Comparison of ENCODE assay signal across 12 mouse cellular contexts in genomic region chr4:141313924-141314323, GRCm38 (mm10). TPM values are rescaled to one million over a fixed set of nuclear protein-coding genes. Genes with fewer than 3 reads are reported as not detected.
A peak's percentile ranks its signal among the peaks of the same experiment; 100 is the strongest.
DNase-seq lines count a peak whose midpoint lies in the region; ATAC-seq and TF ChIP-seq lines count a peak whose summit lies in the region.
"Had no signal": no experiment of that assay in that cellular context is flagged by ENCODE, and none has a peak within 500 bp of the region (broad histone marks: within the 10 kb centered on the region; RNA-seq: fewer than 3 reads in every experiment).

No protein-coding gene starts in this region.

- 0 out of 2 replicates have a peak, but pooled peaks cover 4% of the 10 kb centered on the region for H3K27me3 ChIP-seq in forebrain, embryonic 10.5 days (ENCODE audit: poor library complexity, severe bottlenecking)
- no peaks in the 10 kb centered on the region for H3K27me3 ChIP-seq in forebrain, embryonic 13.5 days
- H3K27me3 ChIP-seq in kidney, embryonic 15.5 days: no peaks in the 10 kb centered on the region
- no peaks in the 10 kb centered on the region for H3K27me3 ChIP-seq in E14TG2a.4 (ENCODE audit: insufficient read depth, low read length)
- H3K27me3 ChIP-seq: forebrain, embryonic 15.5 days; liver, embryonic 15.5 days had no signal

- H3K9ac ChIP-seq in forebrain, embryonic 13.5 days: no peak overlapping the region
- H3K9ac ChIP-seq in kidney, embryonic 15.5 days: no peak overlapping the region
- H3K9ac ChIP-seq: forebrain, embryonic 15.5 days; liver, embryonic 15.5 days had no signal

- H3K27ac ChIP-seq in forebrain, embryonic 10.5 days: peak overlapping the region; percentile 68
- H3K27ac ChIP-seq in forebrain, embryonic 13.5 days: no peak overlapping the region
- peak overlapping the region; percentile 87 for H3K27ac ChIP-seq in kidney, embryonic 15.5 days
- H3K27ac ChIP-seq: forebrain, embryonic 15.5 days; liver, embryonic 15.5 days had no signal

- peaks cover 73% of the 10 kb centered on the region for H3K4me1 ChIP-seq in forebrain, embryonic 10.5 days
- H3K4me1 ChIP-seq in forebrain, embryonic 13.5 days: peaks cover 26% of the 10 kb centered on the region
- H3K4me1 ChIP-seq in kidney, embryonic 15.5 days: peaks cover 74% of the 10 kb centered on the region
- peaks cover 97% of the 10 kb centered on the region for H3K4me1 ChIP-seq in E14TG2a.4 (replicated peaks; ENCODE audit: low read depth, low read length)

- H3K9me3 ChIP-seq in forebrain, embryonic 10.5 days: no peaks in the 10 kb centered on the region
- no peaks in the 10 kb centered on the region for H3K9me3 ChIP-seq in forebrain, embryonic 13.5 days (replicated peaks)
- no peaks in the 10 kb centered on the region for H3K9me3 ChIP-seq in kidney, embryonic 15.5 days (replicated peaks)
- no peaks in the 10 kb centered on the region for H3K9me3 ChIP-seq in E14TG2a.4 (ENCODE audit: low read length)
- H3K9me3 ChIP-seq: forebrain, embryonic 15.5 days; liver, embryonic 15.5 days had no signal

- no peak for TF ChIP-seq CTCF in E14TG2a.4 (conservative IDR thresholded peaks at IDR 0.05; ENCODE audit: low read length)

- 52% methylated on average over 11 of the region's 11 CpGs for WGBS in forebrain, embryonic 10.5 days
- 57% methylated on average over 11 of the region's 11 CpGs for WGBS in forebrain, embryonic 13.5 days
- WGBS in kidney, embryonic 15.5 days: 56% methylated on average over 11 of the region's 11 CpGs

- H3K4me2 ChIP-seq in forebrain, embryonic 13.5 days: no peak overlapping the region
- no peak overlapping the region for H3K4me2 ChIP-seq in kidney, embryonic 15.5 days
- H3K4me2 ChIP-seq: forebrain, embryonic 15.5 days; liver, embryonic 15.5 days had no signal

- DNase-seq in forebrain, embryonic 10.5 days (ENCODE audit: extremely low spot score, low spot score): no peak
- no peak for DNase-seq in kidney, adult 8-10 months
- DNase-seq in kidney, postnatal 10 days: peak; percentile 59
- DNase-seq in left cerebral cortex, adult 8-10 months (ENCODE audit: low spot score in 2 of 2): no peak
- DNase-seq: adrenal gland, adult 2 months; gastrocnemius, postnatal 25 days had no signal

- ATAC-seq in forebrain, embryonic 13.5 days: no peak
- ATAC-seq in kidney, embryonic 15.5 days (replicated peaks; ENCODE audit: low FRiP score): no peak
- no peak for ATAC-seq in CD4-positive, CD25-positive, alpha-beta regulatory T cell, adult 4 months
- ATAC-seq: forebrain, embryonic 15.5 days had no signal

- peaks cover 33% of the 10 kb centered on the region for H3K36me3 ChIP-seq in forebrain, embryonic 10.5 days (replicated peaks)
- no peaks in the 10 kb centered on the region for H3K36me3 ChIP-seq in forebrain, embryonic 13.5 days (ENCODE audit: poor library complexity, severe bottlenecking)
- H3K36me3 ChIP-seq in kidney, embryonic 15.5 days: peaks cover 26% of the 10 kb centered on the region
- H3K36me3 ChIP-seq in E14TG2a.4 (ENCODE audit: insufficient read depth, low read length): peaks cover 99% of the 10 kb centered on the region
- H3K36me3 ChIP-seq: forebrain, embryonic 15.5 days; liver, embryonic 15.5 days had no signal

- no peak overlapping the region for H3K4me3 ChIP-seq in forebrain, embryonic 10.5 days
- no peak overlapping the region for H3K4me3 ChIP-seq in forebrain, embryonic 13.5 days
- H3K4me3 ChIP-seq in kidney, embryonic 15.5 days (replicated peaks): no peak overlapping the region
- H3K4me3 ChIP-seq in E14TG2a.4 (replicated peaks; ENCODE audit: low read length): peak overlapping the region; percentile 66
- H3K4me3 ChIP-seq: forebrain, embryonic 15.5 days; liver, embryonic 15.5 days had no signal

RNA-seq across cellular contexts. Expression of gene Epha2, which starts 12.9 kb away (rescaled TPM):
- 3.3 and 3.7 TPM in 2 replicates for polyA plus RNA-seq in forebrain, embryonic 10.5 days (2016; fragmentation: Nextera tagmentation; extraction: Ambion mirVana)
- polyA plus RNA-seq in forebrain, embryonic 13.5 days (2015; fragmentation: Nextera tagmentation; extraction: Ambion mirVana): 1.0 and 1.3 TPM in 2 replicates
- polyA plus RNA-seq in kidney, embryonic 15.5 days (2015; fragmentation: Nextera tagmentation; extraction: Ambion mirVana): 6.8 and 7.1 TPM in 2 replicates
- polyA plus RNA-seq in CD4-positive, CD25-positive, alpha-beta regulatory T cell, adult 4 months (2017; shearing (Covaris generic)): under 1 TPM in 1 of 2 experiments, not detected in 1; 0.34 TPM
- 1 to 10 TPM in 3 of 4 experiments, under 1 TPM in 1; 0.98 to 1.7 (median 1.2) TPM for total RNA-seq in left cerebral cortex, adult 8-10 months (2022)

RNA-seq across cellular contexts. Expression of gene Fam131c, which starts 54.1 kb away (rescaled TPM):
- 0.55 and 0.63 TPM in 2 replicates for polyA plus RNA-seq in forebrain, embryonic 10.5 days (2016; fragmentation: Nextera tagmentation; extraction: Ambion mirVana)
- polyA plus RNA-seq in forebrain, embryonic 13.5 days (2015; fragmentation: Nextera tagmentation; extraction: Ambion mirVana): 3.3 and 3.8 TPM in 2 replicates
- 2.0 and 2.4 TPM in 2 replicates for polyA plus RNA-seq in kidney, embryonic 15.5 days (2015; fragmentation: Nextera tagmentation; extraction: Ambion mirVana)
- not detected for polyA plus RNA-seq in CD4-positive, CD25-positive, alpha-beta regulatory T cell, adult 4 months (2017; shearing (Covaris generic))
- 1 to 10 TPM; 2.7 to 4.1 (median 3.6) TPM for total RNA-seq in left cerebral cortex, adult 8-10 months (2022)
